Mouse (Mus musculus) heart, embryonic 12.5 days (tissue): ENCODE data around the gene Bpifa1. TPM values are rescaled to one million over a fixed set of nuclear protein-coding genes. Genes with fewer than 3 reads are reported as not detected.

Source experiments
- ATAC-seq: fragments of 200-750 bp; cut with Nextera tagmentation; 2 replicates; pipeline ENCODE4 v1.8.0; 2017; ENCODE audit warnings: moderate TSS enrichment, moderate library complexity; ENCODE audit not compliant: insufficient number of reproducible peaks, low FRiP score
- H3K27ac ChIP-seq: fragments of 300-500 bp; sonication (generic); 2 replicates; pipeline ENCODE4 v1.5.1; 2016; ENCODE audit warnings: mild to moderate bottlenecking, moderate library complexity; ENCODE audit not compliant: poor library complexity, severe bottlenecking
- H3K27me3 ChIP-seq: fragments of 300-500 bp; sonication (generic); replicated peaks from 2 replicates; pipeline ENCODE4 v1.6.1; 2016; ENCODE audit warnings: mild to moderate bottlenecking, moderate library complexity
- H3K36me3 ChIP-seq: fragments of 300-500 bp; sonication (generic); 2 replicates; pipeline ENCODE4 v1.6.1; 2016; ENCODE audit warnings: mild to moderate bottlenecking, moderate library complexity
- H3K4me1 ChIP-seq: fragments of 300-500 bp; sonication (generic); replicated peaks from 2 replicates; pipeline ENCODE4 v1.6.1; 2016; ENCODE audit warnings: mild to moderate bottlenecking
- H3K4me2 ChIP-seq: fragments of 300-500 bp; sonication (generic); 2 replicates; pipeline ENCODE4 v1.6.1; 2016; ENCODE audit warnings: mild to moderate bottlenecking, moderate library complexity
- H3K4me3 ChIP-seq: fragments of 300-500 bp; sonication (generic); 2 replicates; pipeline ENCODE4 v1.5.1; 2016; ENCODE audit warnings: mild to moderate bottlenecking
- H3K9ac ChIP-seq: fragments of 300-500 bp; sonication (generic); 2 replicates; pipeline ENCODE4 v1.6.1; 2016; ENCODE audit warnings: mild to moderate bottlenecking, moderate library complexity
- H3K9me3 ChIP-seq: fragments of 300-500 bp; sonication (generic); replicated peaks from 2 replicates; pipeline ENCODE4 v1.6.1; 2016; ENCODE audit warnings: mild to moderate bottlenecking, moderate library complexity
- WGBS: fragments of 180-500 bp; shearing (Covaris S2); methylation state at CpG from one replicate; pipeline ENCODE4 v1.1.7; 2016; 5-methylcytosine and 5-hydroxymethylcytosine counted together
- polyA plus RNA-seq: library from polyadenylated mRNA; unstranded; fragments of >200 nt; fragmentation: Nextera tagmentation; extraction: Ambion mirVana; gene quantifications from 2 replicates; pipeline ENCODE4 v1.2.1, GENCODE M21; 2016

Bpifa1 gene
- not detected in 2 replicates for polyA plus RNA-seq

- Histone ChIP-seq H3K27ac (no peak within 1 kb of the TSS), H3K9ac (no peak within 1 kb of the TSS), H3K27me3 (no peaks in the 10 kb centered on the region), H3K36me3 (no peaks in the 10 kb centered on the region), H3K4me1 (no peaks in the 10 kb centered on the region), H3K4me3 (no peak within 1 kb of the TSS), H3K9me3 (no peaks in the 10 kb centered on the region), H3K4me2 (no peak within 1 kb of the TSS)
- ATAC-seq: no peak
- 71% methylated on average over 4 of the region's 4 CpGs for WGBS
These were observed at the start of gene Bpifa1 for GRCm38 (mm10) chr2:154142580-154142979. TSS of gene Bpifa1 (plus strand) at chr2:154142880.

GRCm38 (mm10) chr2:154097734-154098133 lies 44.9 kb upstream of the Bpifa1 start:
- WGBS: 39% methylated on average over 1 of the region's 1 CpGs
- no peaks in the 10 kb centered on the region for H3K4me1 ChIP-seq
- no peak overlapping the region for H3K27ac ChIP-seq
- H3K4me2 ChIP-seq: no peak overlapping the region
- ATAC-seq: no peak
- no peaks in the 10 kb centered on the region for H3K9me3 ChIP-seq
- no peaks in the 10 kb centered on the region for H3K27me3 ChIP-seq
- H3K36me3 ChIP-seq: no peaks in the 10 kb centered on the region
- no peak overlapping the region for H3K9ac ChIP-seq
- no peak overlapping the region for H3K4me3 ChIP-seq

GRCm38 (mm10) chr2:154117381-154117780 lies 25.3 kb upstream of the Bpifa1 start:
- no peaks in the 10 kb centered on the region for H3K36me3 ChIP-seq
- no peak overlapping the region for H3K4me3 ChIP-seq
- 78% methylated on average over 3 of the region's 3 CpGs for WGBS
- H3K4me1 ChIP-seq: no peaks in the 10 kb centered on the region
- H3K9me3 ChIP-seq: no peaks in the 10 kb centered on the region
- no peak overlapping the region for H3K4me2 ChIP-seq
- no peak for ATAC-seq
- no peaks in the 10 kb centered on the region for H3K27me3 ChIP-seq
- no peak overlapping the region for H3K27ac ChIP-seq
- H3K9ac ChIP-seq: no peak overlapping the region

GRCm38 (mm10) chr2:154130120-154130519 lies 12.6 kb upstream of the Bpifa1 start, which contains the start of gene Bpifa3:
TSS of gene Bpifa3 (plus strand) at chr2:154130336.
- Histone ChIP-seq H3K36me3 (no peaks in the 10 kb centered on the region), H3K9me3 (0 out of 2 replicates have a peak, but pooled peaks cover 6% of the 10 kb centered on the region), H3K27me3 (no peaks in the 10 kb centered on the region), H3K27ac (no peak within 1 kb of the TSS), H3K4me3 (no peak within 1 kb of the TSS), H3K4me1 (no peaks in the 10 kb centered on the region), H3K9ac (no peak within 1 kb of the TSS), H3K4me2 (no peak within 1 kb of the TSS)
- no peak for ATAC-seq
- WGBS: 54% methylated on average over 2 of the region's 2 CpGs

- H3K4me3 ChIP-seq: no peak overlapping the region
- no peak overlapping the region for H3K4me2 ChIP-seq
- 80% methylated on average over 3 of the region's 3 CpGs for WGBS
- H3K36me3 ChIP-seq: no peaks in the 10 kb centered on the region
- no peak for ATAC-seq
- no peak overlapping the region for H3K9ac ChIP-seq
- H3K9me3 ChIP-seq: no peaks in the 10 kb centered on the region
- no peak overlapping the region for H3K27ac ChIP-seq
- no peaks in the 10 kb centered on the region for H3K4me1 ChIP-seq
- no peaks in the 10 kb centered on the region for H3K27me3 ChIP-seq
These were observed 1.1 kb downstream of the Bpifa1 start for GRCm38 (mm10) chr2:154143735-154144134.

GRCm38 (mm10) chr2:154147496-154147895 lies 4.8 kb downstream of the Bpifa1 start:
- no peak overlapping the region for H3K4me2 ChIP-seq
- no peak overlapping the region for H3K9ac ChIP-seq
- H3K4me3 ChIP-seq: no peak overlapping the region
- no peaks in the 10 kb centered on the region for H3K4me1 ChIP-seq
- no peak overlapping the region for H3K27ac ChIP-seq
- no peaks in the 10 kb centered on the region for H3K9me3 ChIP-seq
- ATAC-seq: no peak
- WGBS: 66% methylated on average over 4 of the region's 4 CpGs
- H3K36me3 ChIP-seq: no peaks in the 10 kb centered on the region
- H3K27me3 ChIP-seq: no peaks in the 10 kb centered on the region

- no peak for ATAC-seq
These were observed 15.8 kb downstream of the Bpifa1 start for GRCm38 (mm10) chr2:154158433-154158832.

GRCm38 (mm10) chr2:154162307-154162706 lies 19.6 kb downstream of the Bpifa1 start, which contains the start of gene Bpifa5:
TSS of gene Bpifa5 (plus strand) at chr2:154162607.
- no peak for ATAC-seq
- H3K36me3 ChIP-seq: no peaks in the 10 kb centered on the region
- H3K4me1 ChIP-seq: no peaks in the 10 kb centered on the region
- H3K9ac ChIP-seq: no peak within 1 kb of the TSS
- peaks cover 16% of the 10 kb centered on the region; the same call in 1 of the 2 replicates for H3K9me3 ChIP-seq
- H3K27me3 ChIP-seq: no peaks in the 10 kb centered on the region
- no peak within 1 kb of the TSS for H3K27ac ChIP-seq
- no peak within 1 kb of the TSS for H3K4me3 ChIP-seq
- 73% methylated on average over 8 of the region's 8 CpGs for WGBS
- H3K4me2 ChIP-seq: no peak within 1 kb of the TSS

More at GRCm38 (mm10) chr2:154158433-154158832, 15.8 kb downstream of the Bpifa1 start:
- Histone ChIP-seq H3K4me3 (no peak overlapping the region), H3K27ac (no peak overlapping the region), H3K36me3 (no peaks in the 10 kb centered on the region), H3K27me3 (no peaks in the 10 kb centered on the region), H3K9ac (no peak overlapping the region), H3K9me3 (peaks cover 16% of the 10 kb centered on the region), H3K4me2 (no peak overlapping the region), H3K4me1 (no peaks in the 10 kb centered on the region)
- WGBS: 27% methylated on average over 3 of the region's 3 CpGs

GRCm38 (mm10) chr2:154163306-154163705 lies 20.6 kb downstream of the Bpifa1 start:
- peaks cover 16% of the 10 kb centered on the region; the same call in 1 of the 2 replicates for H3K9me3 ChIP-seq
- H3K4me1 ChIP-seq: no peaks in the 10 kb centered on the region
- H3K27me3 ChIP-seq: no peaks in the 10 kb centered on the region
- H3K4me2 ChIP-seq: no peak overlapping the region
- WGBS: 82% methylated on average over 5 of the region's 5 CpGs
- no peak overlapping the region for H3K4me3 ChIP-seq
- no peak overlapping the region for H3K9ac ChIP-seq
- no peaks in the 10 kb centered on the region for H3K36me3 ChIP-seq
- no peak overlapping the region for H3K27ac ChIP-seq
- no peak for ATAC-seq

GRCm38 (mm10) chr2:154169172-154169571 lies 26.5 kb downstream of the Bpifa1 start:
- ATAC-seq: no peak
- Histone ChIP-seq H3K4me3 (no peak overlapping the region), H3K27me3 (no peaks in the 10 kb centered on the region; the same call in none of the 2 replicates), H3K27ac (no peak overlapping the region), H3K9me3 (no peaks in the 10 kb centered on the region), H3K9ac (no peak overlapping the region), H3K4me2 (no peak overlapping the region), H3K36me3 (no peaks in the 10 kb centered on the region), H3K4me1 (no peaks in the 10 kb centered on the region)
- 67% methylated on average over 3 of the region's 3 CpGs for WGBS

GRCm38 (mm10) chr2:154171621-154172020 lies 28.9 kb downstream of the Bpifa1 start:
- H3K27me3 ChIP-seq: no peaks in the 10 kb centered on the region; the same call in none of the 2 replicates

GRCm38 (mm10) chr2:154173313-154173712 lies 30.6 kb downstream of the Bpifa1 start:
- no peaks in the 10 kb centered on the region for H3K4me1 ChIP-seq
- H3K9me3 ChIP-seq: no peaks in the 10 kb centered on the region
- H3K4me3 ChIP-seq: no peak overlapping the region
- H3K27me3 ChIP-seq: no peaks in the 10 kb centered on the region; the same call in none of the 2 replicates
- H3K36me3 ChIP-seq: no peaks in the 10 kb centered on the region
- H3K4me2 ChIP-seq: no peak overlapping the region
- H3K9ac ChIP-seq: no peak overlapping the region
- no peak for ATAC-seq
- H3K27ac ChIP-seq: no peak overlapping the region
- 44% methylated on average over 1 of the region's 1 CpGs for WGBS

More at GRCm38 (mm10) chr2:154171621-154172020, 28.9 kb downstream of the Bpifa1 start:
- H3K27ac ChIP-seq: no peak overlapping the region
- H3K4me2 ChIP-seq: no peak overlapping the region
- H3K4me3 ChIP-seq: no peak overlapping the region
- H3K9ac ChIP-seq: no peak overlapping the region
- 66% methylated on average over 6 of the region's 6 CpGs for WGBS
- ATAC-seq: no peak
- H3K9me3 ChIP-seq: no peaks in the 10 kb centered on the region
- no peaks in the 10 kb centered on the region for H3K4me1 ChIP-seq
- no peaks in the 10 kb centered on the region for H3K36me3 ChIP-seq
